Mouse (Mus musculus) kidney, adult 2 months (tissue): Measurements from ENCODE around the gene Khnyn. TPM values are rescaled to one million over a fixed set of nuclear protein-coding genes. Genes with fewer than 3 reads are reported as not detected.
A peak's percentile ranks its signal among the peaks of the same experiment; 100 is the strongest.

ENCODE experiments used
- DNase-seq: peaks from one replicate; pipeline ENCODE4 v3.0.0; 2021
- H3K27ac ChIP-seq: fragments of 200-500 bp; 2 replicates; pipeline ENCODE4 v1.5.1; 2012; ENCODE audit warnings: low read depth, low read length, control low read depth, inconsistent platforms; ENCODE audit not compliant: insufficient read depth
- H3K27me3 ChIP-seq: fragments of 200-500 bp; replicated peaks from 2 replicates; pipeline ENCODE4 v1.6.1; 2012; ENCODE audit warnings: mild to moderate bottlenecking, moderate library complexity, low read length, inconsistent platforms; ENCODE audit not compliant: control insufficient read depth, insufficient read depth
- H3K36me3 ChIP-seq: fragments of 200-500 bp; 2 replicates; pipeline ENCODE4 v1.6.1; 2012; ENCODE audit warnings: mild to moderate bottlenecking, moderate library complexity, low read length, inconsistent platforms; ENCODE audit not compliant: control insufficient read depth, insufficient read depth
- H3K4me1 ChIP-seq: fragments of 200-500 bp; 2 replicates; pipeline ENCODE4 v1.6.1; 2011; ENCODE audit warnings: low read length; ENCODE audit not compliant: control insufficient read depth, insufficient read depth
- H3K4me3 ChIP-seq: fragments of 200-500 bp; 2 replicates; pipeline ENCODE4 v1.5.1; 2011; ENCODE audit warnings: mild to moderate bottlenecking, low read depth, low read length, control low read depth; ENCODE audit not compliant: insufficient read depth
- CTCF ChIP-seq: fragments of 200-500 bp; conservative IDR thresholded peaks from 2 replicates; pipeline ENCODE4 v1.5.1; 2011; ENCODE audit warnings: low read depth, mild to moderate bottlenecking, control low read depth, low read length, moderate library complexity, mixed read lengths; ENCODE audit not compliant: insufficient read depth, insufficient read length
- POLR2A ChIP-seq: fragments of 200-500 bp; IDR thresholded peaks from one replicate; pipeline ENCODE4 v1.6.1; 2011; ENCODE audit warnings: low read depth, low read length, control low read depth
- WGBS: fragments of 180-500 bp; shearing (Covaris S2); methylation state at CpG from one replicate; pipeline ENCODE4 v1.1.7; 2018; 5-methylcytosine and 5-hydroxymethylcytosine counted together
- polyA plus RNA-seq: library from polyadenylated mRNA; depleted of rRNA; stranded (reverse); fragments of >200 nt; gene quantifications from 2 replicates; pipeline ENCODE4 v1.2.3, GENCODE M21; 2012

Gene Khnyn
- polyA plus RNA-seq, 1 experiment: 11.1 TPM

DNA sequence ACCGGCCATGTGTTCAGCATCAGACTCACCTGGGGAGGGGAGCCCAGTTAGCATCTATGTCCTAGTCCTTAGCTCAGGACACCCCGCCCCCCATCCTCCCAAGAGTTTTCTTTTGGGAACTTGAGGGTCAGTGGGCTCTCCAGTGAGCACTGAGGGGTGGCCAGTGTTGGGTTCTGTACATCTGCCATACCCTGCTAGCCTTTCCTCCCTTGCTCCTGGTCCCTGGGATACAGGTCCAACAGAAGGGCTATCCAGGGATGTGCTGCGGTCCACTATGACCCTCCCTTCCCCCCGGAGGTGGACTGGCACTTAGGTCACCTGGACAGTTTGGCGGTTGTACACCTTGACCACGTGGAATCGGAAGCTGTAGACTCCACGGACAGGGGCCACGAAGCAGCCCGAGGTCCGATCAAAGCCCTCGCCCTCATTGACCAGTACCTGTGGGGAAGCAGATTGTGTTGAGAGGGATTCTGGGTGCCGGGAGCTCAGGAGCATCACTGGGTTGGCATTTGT lies 1.5 kb upstream of the Khnyn start:
- 93% methylated on average over 13 of the region's 13 CpGs for WGBS
- DNase-seq: no peak
- Histone ChIP-seq H3K4me1 (peaks cover 10% of the 10 kb centered on the region; the same call in 1 of the 2 replicates), H3K36me3 (peaks cover 1% of the 10 kb centered on the region; the same call in 1 of the 2 replicates), H3K27ac (no peak overlapping the region), H3K4me3 (no peak overlapping the region), H3K27me3 (no peaks in the 10 kb centered on the region)
- TF ChIP-seq POLR2A: no peak

DNA sequence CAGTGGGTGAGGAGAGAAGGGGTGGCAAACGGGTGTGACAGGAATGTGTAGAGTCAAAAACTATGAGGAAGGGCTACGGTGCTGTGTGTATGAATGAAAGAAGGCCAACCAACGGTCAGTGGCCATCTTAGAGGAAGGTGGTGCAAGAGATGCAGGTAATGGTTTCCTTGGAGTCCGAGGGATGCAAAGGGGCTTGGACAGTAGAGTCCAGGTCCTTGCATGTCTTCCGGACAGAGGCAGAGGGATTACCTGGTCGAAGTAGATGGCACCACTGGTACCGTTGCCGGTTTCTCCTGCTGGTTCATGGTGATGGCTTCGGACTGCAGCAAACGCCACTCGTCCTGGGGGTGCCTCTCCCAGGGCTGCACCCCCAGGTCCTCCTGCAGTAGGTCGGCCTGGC lies 1.1 kb upstream of the Khnyn start:
- TF ChIP-seq CTCF (no peak), POLR2A (no peak)
- Histone ChIP-seq H3K27me3 (no peaks in the 10 kb centered on the region), H3K27ac (no peak overlapping the region), H3K36me3 (peaks cover 1% of the 10 kb centered on the region; the same call in 1 of the 2 replicates), H3K4me3 (no peak overlapping the region), H3K4me1 (peaks cover 10% of the 10 kb centered on the region; the same call in 1 of the 2 replicates)
- 93% methylated on average over 12 of the region's 12 CpGs for WGBS
- DNase-seq: no peak

DNA sequence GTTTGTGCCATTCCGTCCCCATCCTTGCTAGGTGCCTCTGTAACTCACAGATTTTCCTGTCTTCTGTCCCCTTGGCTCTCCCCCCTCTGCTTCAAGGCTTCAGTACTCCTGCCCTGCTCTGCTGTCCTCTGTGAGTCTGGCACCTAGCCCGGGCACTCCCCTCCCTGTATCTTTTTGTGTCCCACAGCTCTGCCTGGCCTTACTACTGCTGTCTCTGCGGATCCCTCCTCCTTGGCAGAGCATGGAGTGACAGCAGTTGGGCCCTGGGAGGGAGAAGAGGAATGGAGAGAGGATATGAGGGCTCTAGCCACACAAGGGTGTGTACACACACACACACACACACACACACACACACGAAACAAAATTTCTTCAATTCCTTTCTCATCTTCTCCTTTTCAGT lies 581 bp upstream of the Khnyn start, which contains the start of gene Cbln3:
Cbln3 (minus strand) TSS at position 227 of the 400 bp plus-strand sequence.
- H3K27ac ChIP-seq: peak within 1 kb of the TSS; percentile 70
- 35% methylated on average over 4 of the region's 4 CpGs for WGBS
- no peaks in the 10 kb centered on the region for H3K27me3 ChIP-seq
- peak within 1 kb of the TSS; percentile 80 for H3K4me3 ChIP-seq
- peak; percentile 80 for DNase-seq
- peaks cover 10% of the 10 kb centered on the region; the same call in 1 of the 2 replicates for H3K4me1 ChIP-seq
- TF ChIP-seq POLR2A (no peak), CTCF (no peak)
- H3K36me3 ChIP-seq: peaks cover 1% of the 10 kb centered on the region; the same call in 1 of the 2 replicates

DNA sequence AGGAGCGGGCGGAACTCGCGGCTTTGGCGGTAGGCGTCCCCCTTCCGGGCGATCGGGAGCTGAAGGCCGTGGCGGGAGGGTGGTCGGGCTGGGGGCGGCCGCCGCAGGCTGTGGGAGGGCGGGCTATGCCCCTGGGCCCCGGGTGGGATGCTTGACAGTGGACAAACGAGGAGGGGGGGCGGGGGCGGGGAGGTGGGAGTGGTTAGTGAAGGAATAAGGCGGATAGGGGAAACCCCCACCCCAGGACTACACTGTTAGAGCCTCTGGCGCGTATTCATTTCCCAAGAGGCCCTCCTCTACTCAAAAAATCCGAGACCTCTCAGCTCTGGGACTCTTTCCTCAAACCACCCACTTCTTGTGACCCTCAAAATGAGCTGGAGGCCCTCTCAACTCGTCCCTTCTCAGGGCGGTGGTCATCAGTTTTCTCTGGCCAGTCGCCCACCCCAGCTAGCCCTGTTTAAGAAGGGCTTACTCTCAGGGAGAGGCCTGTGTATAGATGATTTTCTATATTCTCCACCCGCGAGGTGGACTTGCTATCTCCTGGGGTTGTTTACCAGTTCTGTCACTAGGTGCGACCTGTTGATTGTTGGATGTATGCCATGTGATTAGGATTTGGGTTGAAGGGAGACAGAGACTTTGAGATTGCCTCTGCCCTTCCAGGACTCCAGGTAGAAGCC lies 505 bp downstream of the Khnyn start:
- H3K4me1 ChIP-seq: peaks cover 10% of the 10 kb centered on the region; the same call in 1 of the 2 replicates
- H3K27me3 ChIP-seq: no peaks in the 10 kb centered on the region
- under 1% methylated on average over 29 of the region's 30 CpGs for WGBS
- peak overlapping the region; percentile 80 for H3K4me3 ChIP-seq
- peak overlapping the region; percentile 70 for H3K27ac ChIP-seq
- peak; percentile 28 for DNase-seq
- H3K36me3 ChIP-seq: peaks cover 4% of the 10 kb centered on the region
- TF ChIP-seq POLR2A (no peak), CTCF (no peak)

DNA sequence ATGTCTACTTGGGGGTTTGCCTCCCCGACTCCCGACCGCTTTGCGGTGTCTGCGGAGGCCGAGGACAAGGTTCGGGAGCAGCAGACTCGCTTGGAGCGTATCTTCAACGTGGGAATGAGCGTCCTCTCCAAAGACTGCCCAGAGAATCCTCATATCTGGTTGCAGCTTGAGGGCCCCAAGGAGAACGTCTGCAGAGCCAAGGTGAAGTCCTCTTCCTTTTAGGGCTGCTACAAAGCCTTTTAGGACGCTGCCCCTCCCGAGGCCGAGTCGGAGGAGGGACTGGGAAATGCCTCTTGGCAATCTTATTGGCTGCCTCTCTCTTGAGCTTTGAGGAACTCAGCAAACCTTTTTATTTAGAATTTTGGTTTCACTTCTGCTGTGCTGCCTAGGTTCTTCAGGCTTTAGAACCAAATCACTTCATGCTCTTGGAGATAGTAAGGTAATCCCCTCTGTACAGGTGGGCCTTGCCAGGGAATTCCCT lies 1.1 kb downstream of the Khnyn start:
- peaks cover 4% of the 10 kb centered on the region for H3K36me3 ChIP-seq
- peak; percentile 77 for DNase-seq
- 3% methylated on average over 16 of the region's 16 CpGs for WGBS

DNA sequence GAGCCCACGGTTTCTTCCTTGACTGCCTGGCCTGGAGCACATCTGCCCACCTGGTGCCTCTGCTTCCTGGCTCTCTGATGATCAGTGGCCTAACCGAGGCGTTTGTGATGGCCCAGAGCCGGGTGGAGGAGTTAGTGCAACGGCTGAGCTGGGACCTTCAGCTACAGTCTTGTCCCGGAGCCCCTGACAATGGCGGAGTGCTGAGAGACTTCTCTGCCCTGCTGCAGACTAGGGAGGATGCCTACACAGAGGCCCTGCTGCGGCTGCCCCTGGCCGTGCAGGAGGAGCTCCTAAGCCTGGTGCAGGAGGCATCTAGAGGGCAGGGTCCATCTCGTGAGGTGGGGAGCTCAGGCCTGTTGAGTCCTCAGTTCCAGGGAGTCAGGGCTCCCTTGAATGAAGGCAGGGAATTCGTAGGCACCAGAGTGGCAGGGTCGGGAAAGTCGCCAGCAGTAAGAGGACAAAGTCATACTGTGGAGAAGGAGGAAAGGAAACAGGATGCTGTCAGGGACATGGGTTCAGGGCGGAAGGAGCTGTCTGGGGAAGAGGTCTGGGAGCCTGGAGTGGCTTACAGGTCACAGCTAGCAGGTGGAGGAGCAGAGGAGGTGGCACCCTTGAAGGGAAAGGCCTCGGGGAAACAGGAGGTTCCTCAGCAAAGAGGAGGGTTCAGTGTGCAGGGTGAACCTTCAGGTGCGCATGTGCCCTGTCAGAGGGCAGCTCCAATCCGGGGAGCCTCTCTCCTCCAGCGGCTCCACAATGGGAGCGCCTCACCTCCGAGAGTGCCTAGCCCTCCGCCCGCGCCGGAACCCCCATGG lies 2.0 kb downstream of the Khnyn start:
- H3K4me3 ChIP-seq: no peak overlapping the region
- 68% methylated on average over 24 of the region's 24 CpGs for WGBS
- H3K27ac ChIP-seq: no peak overlapping the region
- H3K27me3 ChIP-seq: no peaks in the 10 kb centered on the region
- H3K36me3 ChIP-seq: peaks cover 4% of the 10 kb centered on the region
- TF ChIP-seq CTCF (no peak), POLR2A (no peak)
- peaks cover 8% of the 10 kb centered on the region; the same call in 1 of the 2 replicates for H3K4me1 ChIP-seq
- DNase-seq: no peak

More for the DNA sequence above, 1.1 kb downstream of the Khnyn start:
- H3K27me3 ChIP-seq: no peaks in the 10 kb centered on the region
- H3K4me1 ChIP-seq: peaks cover 10% of the 10 kb centered on the region; the same call in 1 of the 2 replicates
- no peak for TF ChIP-seq POLR2A
- TF ChIP-seq CTCF: no peak
- peak overlapping the region; percentile 70 for H3K27ac ChIP-seq
- H3K4me3 ChIP-seq: peak overlapping the region; percentile 80
